Mouse (Mus musculus): ENCODE measurements around the gene U90926. TPM values are rescaled to one million over a fixed set of nuclear protein-coding genes. Genes with fewer than 3 reads are reported as not detected.

Gene U90926
- polyA plus RNA-seq, 1 experiment from 2014 or later = not detected

DNA sequence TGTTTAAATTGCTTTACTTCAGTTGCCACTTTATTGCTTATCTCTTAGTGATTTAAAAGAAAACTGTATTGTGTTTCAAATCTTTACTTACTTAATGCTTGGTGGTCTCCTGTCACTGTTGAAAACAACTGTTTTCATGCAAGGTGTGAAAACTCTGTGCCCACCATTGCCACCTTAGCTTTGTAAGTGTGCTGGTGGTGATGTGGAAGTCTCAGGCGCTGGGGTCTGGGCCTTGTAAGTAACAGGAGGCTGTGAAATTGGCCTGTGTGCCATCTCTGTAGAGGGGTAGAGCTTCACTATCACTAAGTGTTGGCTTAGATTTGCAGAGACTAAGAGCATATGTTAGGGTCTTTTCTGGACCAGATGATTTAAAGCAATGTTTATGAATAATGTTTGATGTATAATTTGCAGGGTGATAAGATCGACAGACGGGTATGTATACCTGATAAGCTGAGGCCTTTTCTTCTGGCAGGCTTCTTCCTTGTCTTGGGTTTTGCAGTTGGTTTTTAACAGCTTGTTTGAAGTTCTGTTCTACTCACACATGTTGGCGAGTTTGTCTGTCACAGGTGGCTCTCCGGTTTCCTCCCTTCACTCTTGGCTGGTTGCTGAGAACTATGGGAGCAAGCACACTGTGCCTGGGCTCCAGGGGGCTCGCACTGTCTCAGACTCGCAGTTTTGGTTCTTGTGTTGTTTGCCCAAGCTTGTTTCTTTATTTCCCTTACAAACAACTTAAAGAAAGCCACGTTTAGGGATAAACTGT, 32.0 kb downstream of the U90926 start:
- Histone ChIP-seq H3K4me2 (no peak overlapping the region), H3K27ac (no peak overlapping the region), H3K36me3 (peaks cover 69% of the 10 kb centered on the region), H3K27me3 (no peaks in the 10 kb centered on the region), H3K9me3 (replicated peaks) (no peaks in the 10 kb centered on the region), H3K4me3 (replicated peaks) (no peak overlapping the region), H3K4me1 (replicated peaks) (no peaks in the 10 kb centered on the region), H3K9ac (no peak overlapping the region)
- ATAC-seq (ENCODE audit: low read depth) (no peak), DNase-seq (no peak)
- WGBS (ENCODE audit: insufficient replicate concordance) = 75% methylated on average over 8 of the region's 8 CpGs

DNA sequence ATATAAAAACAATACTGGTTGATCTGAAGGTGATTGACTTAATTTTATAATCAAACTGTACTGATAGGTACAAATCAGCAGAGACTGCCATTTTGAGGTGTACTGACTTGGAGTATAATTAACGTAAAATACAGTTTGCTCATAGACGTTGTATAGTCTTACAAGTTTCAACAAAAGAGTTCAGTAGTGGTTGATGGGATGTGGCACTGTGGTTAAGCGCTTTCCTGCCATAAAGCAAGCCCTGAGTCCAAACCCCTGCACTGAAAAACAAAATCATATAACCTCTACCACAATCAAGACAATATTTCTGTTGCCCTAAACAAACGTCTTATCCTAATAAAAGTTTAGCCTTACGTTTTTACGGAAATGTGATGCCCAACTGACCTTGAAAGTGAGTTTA, 49.2 kb downstream of the U90926 start:
- H3K36me3 ChIP-seq = peaks cover 36% of the 10 kb centered on the region

More for the DNA sequence above, 49.2 kb downstream of the U90926 start:
- H3K4me1 ChIP-seq (replicated peaks) = no peaks in the 10 kb centered on the region
- 80% methylated on average over 6 of the region's 6 CpGs for WGBS (ENCODE audit: insufficient replicate concordance)
- no peak overlapping the region for H3K4me3 ChIP-seq (replicated peaks)
- H3K27ac ChIP-seq = no peak overlapping the region
- ATAC-seq (ENCODE audit: low read depth) = no peak
- H3K9ac ChIP-seq = no peak overlapping the region
- no peaks in the 10 kb centered on the region for H3K9me3 ChIP-seq (replicated peaks)
- no peak for DNase-seq
- no peak overlapping the region for H3K4me2 ChIP-seq
- no peaks in the 10 kb centered on the region for H3K27me3 ChIP-seq

Other genes starting within 250 kb of the U90926 start
- gene Odaph, start 227.9 kb downstream of the U90926 start, polyA plus RNA-seq (2015; fragmentation: Nextera tagmentation; extraction: Ambion mirVana) = not detected in 2 replicates
- gene Cdkl2, start 171.5 kb downstream of the U90926 start, polyA plus RNA-seq (2015; fragmentation: Nextera tagmentation; extraction: Ambion mirVana) = 0.17 and 0.21 TPM in 2 replicates
- 79.7 and 93.4 TPM in 2 replicates for gene G3bp2, start 131.7 kb downstream of the U90926 start, polyA plus RNA-seq (2015; fragmentation: Nextera tagmentation; extraction: Ambion mirVana)
- gene Uso1, start 77.5 kb downstream of the U90926 start, polyA plus RNA-seq (2015; fragmentation: Nextera tagmentation; extraction: Ambion mirVana) = 23.9 and 28.3 TPM in 2 replicates
- gene Ppef2, start 40.9 kb upstream of the U90926 start, polyA plus RNA-seq (2015; fragmentation: Nextera tagmentation; extraction: Ambion mirVana) = 0.15 TPM in 1 of 2 replicates, not detected in the other
- 3.6 and 3.9 TPM in 2 replicates for gene Naaa, start 62.8 kb upstream of the U90926 start, polyA plus RNA-seq (2015; fragmentation: Nextera tagmentation; extraction: Ambion mirVana)
- gene Sdad1, start 95.1 kb upstream of the U90926 start, polyA plus RNA-seq (2015; fragmentation: Nextera tagmentation; extraction: Ambion mirVana) = 26.8 and 32.6 TPM in 2 replicates
- 0.05 TPM in 1 of 2 replicates, not detected in the other for gene Cxcl9, start 112.7 kb upstream of the U90926 start, polyA plus RNA-seq (2015; fragmentation: Nextera tagmentation; extraction: Ambion mirVana)
- gene Art3, start 116.4 kb upstream of the U90926 start, polyA plus RNA-seq (2015; fragmentation: Nextera tagmentation; extraction: Ambion mirVana) = 1.3 and 1.9 TPM in 2 replicates
- 8.4 and 11.5 TPM in 2 replicates for gene Cxcl10, start 133.5 kb upstream of the U90926 start, polyA plus RNA-seq (2015; fragmentation: Nextera tagmentation; extraction: Ambion mirVana)
- 39.6 and 45.0 TPM in 2 replicates for gene Nup54, start 219.8 kb upstream of the U90926 start, polyA plus RNA-seq (2015; fragmentation: Nextera tagmentation; extraction: Ambion mirVana)